Mouse (Mus musculus) left cerebral cortex, postnatal 10 days (tissue): ENCODE measurements around the gene Cd59b. TPM values are rescaled to one million over a fixed set of nuclear protein-coding genes. Genes with fewer than 3 reads are reported as not detected.

Experiments
- DNase-seq, 2 experiments: peaks; one replicate each; pipeline ENCODE4 v3.0.0; 2021 to 2022; ENCODE audit warnings: low spot score in 2 of 2, mixed read lengths in 1 of 2; ENCODE audit errors: extremely low spot score in 1 of 2
- intact Hi-C: fragments of 180-260 bp; cut with DNase I; formaldehyde crosslinking; loops from one replicate; pipeline ENCODE4 v1.15.1; 2025
- total RNA-seq, 2 experiments: library from RNA; stranded (reverse); gene quantifications; 2 replicates each; pipeline ENCODE4 v1.2.3; 2021

Cd59b gene
- total RNA-seq, 2 experiments from 2014 or later: 1.3 TPM; not detected in 1

DNA sequence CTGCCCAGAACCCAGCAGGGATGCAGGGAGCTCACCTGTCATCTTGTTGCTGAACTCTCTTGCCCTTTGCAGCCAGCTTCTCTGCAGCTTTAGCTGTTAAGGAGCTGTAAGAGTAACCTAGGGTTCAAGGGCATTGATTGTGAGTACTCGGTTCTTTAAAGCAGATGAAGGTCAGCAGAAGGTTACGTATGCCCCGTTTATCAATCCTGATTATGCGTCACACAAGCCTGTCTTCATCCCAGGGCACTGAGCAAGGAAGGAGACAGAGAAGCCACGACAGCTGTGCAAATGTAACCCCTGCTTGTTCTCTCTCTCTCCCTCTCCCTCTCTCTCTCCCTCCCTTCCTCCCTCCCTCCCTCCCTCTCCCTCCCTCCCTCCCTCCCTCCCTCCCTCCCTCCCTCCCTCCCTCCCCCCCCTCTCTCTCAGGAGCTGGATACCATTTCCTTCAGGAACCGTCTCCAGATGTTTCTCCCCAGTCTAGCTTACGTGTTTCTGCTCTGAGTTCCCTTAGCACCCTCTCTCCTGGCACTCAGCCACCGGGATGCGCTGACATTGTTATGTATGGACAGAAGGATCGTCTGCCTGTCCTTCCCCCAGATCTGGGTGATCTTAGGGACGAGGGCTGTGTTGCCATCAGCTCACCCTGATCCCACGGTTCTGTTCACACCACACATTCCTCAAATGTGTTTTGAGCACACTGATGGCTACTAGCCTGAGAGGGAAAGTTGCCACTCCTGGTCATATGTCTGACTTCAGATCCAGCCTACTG lies 63.6 kb downstream of the Cd59b start:
- intact Hi-C loops: loop anchor here (5.0 kb wide), 1 partner anchor 454 kb away; no protein-coding TSS in a partner anchor
- peak in 1 of 2 experiments; percentile 45 for DNase-seq

DNA sequence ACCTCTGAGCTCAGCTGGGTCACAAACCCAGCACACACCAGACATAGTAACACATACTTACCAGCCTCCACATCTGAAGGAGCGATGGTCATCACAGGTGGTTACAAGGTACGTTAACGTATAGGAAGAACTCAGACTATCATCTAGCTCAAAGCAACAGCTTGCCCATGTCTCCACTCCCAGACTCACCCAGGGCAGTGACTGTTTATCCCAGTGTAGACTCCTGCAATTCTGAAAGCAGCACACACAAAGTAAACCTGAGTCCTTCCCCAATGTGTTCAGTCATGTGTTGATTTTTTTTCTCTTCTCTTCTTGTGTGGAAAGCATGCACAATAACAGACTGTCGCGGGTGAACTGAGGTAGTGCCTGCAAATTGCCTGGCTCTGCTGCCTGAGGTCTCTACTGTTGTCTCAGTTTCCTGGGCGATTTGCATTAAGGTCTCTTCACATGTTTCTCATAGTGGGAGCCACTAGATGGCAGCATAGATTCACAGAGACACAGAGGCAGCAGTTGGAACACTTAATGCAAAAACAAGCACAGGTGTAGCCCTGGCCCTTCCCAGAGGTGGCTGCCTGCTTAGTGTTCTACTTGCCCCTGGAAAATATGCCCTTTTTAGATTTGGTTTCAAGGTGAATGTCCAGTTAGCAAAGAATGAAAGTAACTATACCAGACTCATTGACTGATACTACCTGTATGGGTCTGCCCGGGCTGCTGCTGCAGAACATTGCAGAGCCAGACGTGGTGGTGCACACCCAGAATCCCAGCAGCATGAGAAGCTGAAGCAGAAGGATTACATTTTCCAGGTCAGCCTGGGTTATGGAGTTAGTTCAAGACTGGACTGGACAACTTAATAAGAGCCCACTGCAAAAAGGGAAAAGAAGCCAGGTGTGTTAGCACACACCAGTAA lies 64.8 kb downstream of the Cd59b start:
- intact Hi-C loops: loop anchor here (2.0 to 5.0 kb wide), 2 partner anchors 288 to 453 kb away; no protein-coding TSS in a partner anchor
- DNase-seq: peak; percentile 56 to 72

DNA sequence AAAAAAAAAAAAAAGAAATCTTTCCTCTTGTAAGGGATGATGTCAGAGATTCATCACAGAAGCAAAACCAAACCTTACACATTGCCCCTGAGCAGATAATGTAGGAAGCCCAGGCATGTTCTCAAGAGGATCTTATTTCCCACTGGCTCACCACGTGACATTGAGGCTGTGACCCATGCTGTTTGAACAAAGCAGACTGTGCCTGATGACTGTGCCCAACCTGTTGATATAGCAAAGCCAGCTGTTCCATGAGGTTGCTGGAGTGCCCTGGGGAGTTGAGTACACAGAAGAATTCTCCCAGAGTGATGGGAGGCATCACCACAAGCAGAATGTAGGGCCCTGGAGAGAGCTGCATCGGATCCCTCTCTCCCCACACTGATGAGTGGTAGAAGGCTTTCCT lies 66.3 kb downstream of the Cd59b start:
- intact Hi-C loops: loop anchor here (2.0 kb wide), 1 partner anchor 287 kb away; no protein-coding TSS in a partner anchor
- no peak for DNase-seq

Other genes starting within 250 kb of the Cd59b start
- gene Lmo2, start 111.9 kb upstream of the Cd59b start, total RNA-seq: 10 to 100 TPM; 17.2 to 21.3 TPM
- gene Fbxo3, start 42.1 kb upstream of the Cd59b start, total RNA-seq: 10 to 100 TPM; 53.6 to 53.8 TPM
- gene 4931422A03Rik, start 41.5 kb upstream of the Cd59b start, total RNA-seq: not detected
- under 1 TPM in 1 of 2 experiments, not detected in 1; 0.49 TPM for gene Gm10912, start 4.0 kb upstream of the Cd59b start, total RNA-seq
- gene Gm10799, start 1.3 kb upstream of the Cd59b start, total RNA-seq: not detected
- 1 to 10 TPM; 2.1 to 3.3 TPM for gene Cd59a, start 26.0 kb downstream of the Cd59b start, total RNA-seq
- gene A930018P22Rik, start 52.9 kb downstream of the Cd59b start, total RNA-seq: not detected